Mouse (Mus musculus) liver (tissue): ENCODE measurements around the gene Clec11a.

Experiments used
- DNase-seq: peaks from one replicate; pipeline ENCODE4 v3.0.0-alpha.2; 2020; ENCODE audit warnings: mixed read lengths

The Clec11a gene

GRCm38 (mm10) chr7:44276461-44277249 lies 30.0 kb downstream of the Clec11a start:
- DNase-seq, result no peak

GRCm38 (mm10) chr7:44275546-44275945 lies 31.2 kb downstream of the Clec11a start:
- DNase-seq, result no peak

DNA sequence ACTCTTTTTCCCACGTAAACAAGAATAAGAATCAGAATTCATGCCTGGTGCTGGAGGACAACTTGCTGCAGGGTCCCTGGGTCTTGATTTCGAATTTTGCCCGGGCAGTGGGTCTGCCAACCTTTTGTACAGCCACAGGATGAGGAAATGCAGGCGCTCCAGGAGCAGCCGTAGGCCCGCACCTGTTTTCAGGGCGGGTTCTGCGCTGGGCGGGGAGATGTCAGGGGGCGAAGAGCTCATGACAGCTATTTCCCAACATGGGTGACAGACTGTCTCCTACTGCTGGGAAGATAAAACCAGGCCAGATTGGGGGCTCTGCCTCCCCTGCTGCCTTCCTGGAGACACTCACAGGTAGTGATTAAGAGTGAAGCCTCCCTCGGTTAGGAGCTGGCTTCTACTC lies 32.6 kb downstream of the Clec11a start:
- no peak for DNase-seq

DNA sequence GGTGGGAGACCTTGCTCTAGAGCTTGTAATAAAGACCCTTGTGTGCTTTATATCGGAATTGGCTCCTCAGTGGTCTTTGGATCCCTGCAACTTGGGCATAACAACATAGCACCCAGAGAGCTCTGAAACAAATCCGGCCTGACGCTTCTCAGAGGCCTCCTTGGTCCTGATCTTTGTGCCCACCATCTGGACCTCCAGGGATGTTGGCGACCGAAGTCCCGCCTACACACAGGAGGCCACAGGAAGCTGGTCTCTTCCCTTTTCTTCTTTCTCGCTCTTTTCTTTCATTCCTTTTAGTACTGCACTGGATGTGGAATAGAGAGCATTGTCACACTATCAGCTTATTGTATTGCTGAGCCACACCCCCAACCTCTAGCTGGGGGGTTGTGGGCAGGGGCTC lies 33.3 kb downstream of the Clec11a start:
- DNase-seq, result no peak

DNA sequence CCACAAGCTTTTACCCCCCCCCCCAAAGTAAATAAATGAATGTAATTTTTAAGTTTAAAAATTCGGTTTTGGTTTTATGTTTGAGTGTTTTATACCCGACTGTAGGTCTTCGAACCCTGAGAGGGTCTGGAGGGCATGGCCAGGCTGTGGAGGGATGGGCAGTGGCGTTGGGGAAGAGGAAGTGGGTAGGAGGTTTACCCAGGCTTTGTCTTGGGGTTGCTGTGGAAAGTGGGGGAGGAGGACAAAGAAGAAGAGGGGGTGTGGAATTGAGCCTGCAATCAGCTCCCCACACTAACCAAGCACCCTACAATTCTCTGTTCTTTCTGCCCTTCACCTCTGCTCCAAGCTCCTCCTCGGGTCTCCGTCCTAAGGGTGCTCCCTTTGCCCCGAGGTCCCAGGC lies 34.2 kb downstream of the Clec11a start:
- no peak for DNase-seq

DNA sequence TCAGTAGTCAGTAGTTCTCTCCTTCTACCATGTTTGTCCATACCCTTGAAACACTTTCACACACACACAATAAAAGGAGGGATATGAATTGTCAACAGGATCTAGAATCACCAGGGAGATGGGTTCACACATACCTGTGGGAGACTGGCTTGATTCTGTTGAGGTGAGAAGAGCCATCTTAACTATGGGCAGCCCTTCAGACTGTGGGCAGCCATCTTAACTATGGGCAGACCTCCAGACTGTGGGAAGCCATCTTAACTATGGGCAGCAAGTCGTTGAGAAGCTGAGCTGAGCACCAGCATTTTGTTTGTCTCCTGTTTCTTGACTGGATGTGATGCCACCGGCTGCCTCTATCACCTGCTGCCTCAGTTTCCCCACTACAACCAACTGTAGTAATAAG lies 35.4 kb downstream of the Clec11a start:
- DNase-seq, result no peak

DNA sequence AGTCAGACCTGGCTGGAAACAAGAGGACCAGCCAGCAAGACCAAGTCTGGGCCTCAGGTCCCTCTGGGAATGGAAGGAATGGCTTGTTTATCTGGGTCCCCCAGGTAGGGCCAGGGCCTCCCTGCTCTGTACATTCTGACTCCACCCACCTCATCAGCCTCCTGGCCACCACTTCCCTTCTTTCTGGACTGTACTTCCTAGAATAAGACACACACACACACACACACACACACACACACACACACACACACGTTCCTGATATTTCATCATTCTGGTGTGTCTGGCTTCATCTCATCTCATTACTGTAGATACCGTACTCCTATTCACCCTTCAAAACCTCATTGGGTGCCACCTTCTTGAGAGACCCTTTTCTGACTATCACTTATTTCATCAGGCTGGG lies 37.3 kb downstream of the Clec11a start:
- DNase-seq, result no peak

DNA sequence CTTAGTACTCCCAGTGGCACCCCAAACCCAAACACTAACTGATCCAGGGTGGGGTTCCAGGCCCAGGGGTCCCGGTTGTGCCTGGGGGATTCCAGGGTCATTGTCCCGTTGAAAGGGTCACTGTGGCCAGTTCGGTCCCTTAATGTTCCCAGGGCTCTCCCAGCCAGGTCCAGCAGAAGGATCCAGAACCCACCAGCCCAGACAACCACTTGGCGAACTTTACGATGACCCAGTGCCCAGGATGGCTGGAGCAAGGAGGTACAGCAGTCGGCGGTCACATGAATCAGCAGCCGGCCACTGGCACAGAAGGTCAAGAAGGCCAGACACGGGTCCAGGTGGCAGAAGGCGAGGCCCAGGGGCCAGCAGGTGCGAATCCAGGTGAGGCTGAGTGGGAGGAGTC lies 38.6 kb downstream of the Clec11a start:
- no peak for DNase-seq

DNA sequence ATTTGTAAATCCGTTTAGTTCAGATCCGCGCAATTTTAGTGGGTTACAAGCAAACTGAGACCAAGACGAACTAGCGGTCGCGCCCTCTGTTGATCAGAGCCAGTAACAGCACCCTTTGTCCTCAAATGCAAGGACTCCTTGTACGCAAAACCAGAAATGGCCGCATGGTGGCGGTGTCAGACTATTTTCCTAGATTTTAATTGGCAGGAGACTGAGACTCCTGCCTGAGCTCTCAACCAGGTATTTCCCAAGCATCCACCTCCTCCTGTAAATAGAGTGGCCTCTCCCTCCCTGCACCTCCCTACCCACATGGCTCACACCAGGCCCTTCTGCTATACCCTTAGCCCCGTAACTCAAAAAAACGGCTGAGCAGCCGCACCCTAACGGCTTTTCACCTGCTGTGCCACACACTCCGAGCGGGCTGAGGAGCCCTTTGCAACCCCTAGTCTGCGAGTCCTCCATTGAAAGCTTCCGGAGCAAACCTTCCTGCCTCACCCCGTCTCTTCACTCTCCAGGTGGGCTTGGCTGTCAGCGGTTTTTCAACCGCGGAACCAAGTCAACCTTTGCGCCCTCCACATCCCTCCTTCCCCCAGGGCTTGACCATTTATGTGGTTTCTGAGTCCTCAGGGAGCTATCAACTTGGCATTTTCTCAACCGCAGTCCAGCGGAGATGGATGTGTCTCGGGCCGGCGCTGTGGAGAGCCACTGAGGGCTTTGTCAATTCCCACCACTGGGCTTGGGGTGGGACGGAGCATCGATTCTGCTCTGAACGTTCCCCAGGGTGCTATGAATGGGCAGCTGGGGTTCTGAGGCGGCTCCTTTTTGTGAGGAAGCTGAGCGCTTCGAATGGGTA lies 43.7 kb downstream of the Clec11a start:
- DNase-seq, result peak; percentile 92

- no peak for DNase-seq
These were observed 45.6 kb downstream of the Clec11a start, which contains the start of gene Gm15517 for GRCm38 (mm10) chr7:44261147-44261546. Gene Gm15517, plus strand, starts transcription at chr7:44261447.

GRCm38 (mm10) chr7:44260410-44260809 lies 46.3 kb downstream of the Clec11a start:
- no peak for DNase-seq

DNA sequence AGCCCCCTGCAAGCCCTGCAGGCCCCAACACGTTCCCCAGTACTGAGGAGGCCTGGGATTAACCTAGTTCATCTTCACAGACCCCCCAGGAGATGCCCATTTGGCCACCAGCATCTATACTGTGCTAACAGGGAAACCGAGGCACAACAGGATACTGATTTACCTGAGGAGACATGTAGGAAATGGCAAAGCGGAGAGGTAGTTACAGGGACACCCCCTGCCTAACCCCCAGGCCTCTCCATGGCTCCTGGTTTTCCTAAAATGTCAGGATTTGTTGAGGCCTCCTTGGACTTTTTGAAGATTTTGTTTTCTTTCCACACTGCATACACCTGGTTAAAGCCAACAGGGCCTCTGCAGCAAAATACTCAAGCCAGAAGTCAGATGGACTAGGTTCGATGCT lies 49.4 kb downstream of the Clec11a start, which contains the start of gene Acp4:
Gene Acp4 (minus strand): TSS at position 101 of the 400 bp plus-strand sequence.
- DNase-seq, result no peak

- DNase-seq, result no peak
These were observed 51.8 kb downstream of the Clec11a start for GRCm38 (mm10) chr7:44254930-44255329.

- DNase-seq, result no peak
These were observed 53.6 kb downstream of the Clec11a start for GRCm38 (mm10) chr7:44253023-44253616.
